Mouse (Mus musculus): ENCODE measurements at regions not wholly inside any gene's neighbourhood (a gene's known extent, or its start where the extent isn't known, plus 50 kb on each side); places are given as distances from the start of the nearest gene placed in this dataset.

GRCm38 (mm10) chr2:172613891-172614391 is 64.5 kb downstream of the Tfap2c start:
- no peak for DNase-seq (ENCODE audit: low read depth)

GRCm38 (mm10) chr2:172615148-172615547 is 65.8 kb downstream of the Tfap2c start:
- DNase-seq (ENCODE audit: low read depth) = no peak

GRCm38 (mm10) chr2:172615582-172615981 is 66.2 kb downstream of the Tfap2c start:
- no peak for DNase-seq (ENCODE audit: low read depth)

GRCm38 (mm10) chr2:172619168-172619567 is 69.8 kb downstream of the Tfap2c start:
- no peak for DNase-seq (ENCODE audit: low read depth)

- no peak for DNase-seq (ENCODE audit: low read depth)
These were observed 70.6 kb downstream of the Tfap2c start for GRCm38 (mm10) chr2:172620001-172620400.

GRCm38 (mm10) chr2:172623707-172624106 is 74.3 kb downstream of the Tfap2c start:
- DNase-seq (ENCODE audit: low read depth) = no peak

GRCm38 (mm10) chr2:172627353-172628306 is 78.2 kb downstream of the Tfap2c start:
- DNase-seq (ENCODE audit: low read depth) = no peak

GRCm38 (mm10) chr2:172630333-172630732 is 80.9 kb downstream of the Tfap2c start:
- DNase-seq (ENCODE audit: low read depth) = no peak

GRCm38 (mm10) chr2:172642616-172643015 is 93.2 kb downstream of the Tfap2c start:
- no peak for DNase-seq (ENCODE audit: low read depth)

- no peak for DNase-seq (ENCODE audit: low read depth)
These were observed 94.5 kb downstream of the Tfap2c start for GRCm38 (mm10) chr2:172643860-172644259.

GRCm38 (mm10) chr2:172644451-172644850 is 95.1 kb downstream of the Tfap2c start:
- no peak for DNase-seq (ENCODE audit: low read depth)

GRCm38 (mm10) chr2:172648072-172648471 is 98.7 kb downstream of the Tfap2c start:
- no peak for DNase-seq (ENCODE audit: low read depth)

GRCm38 (mm10) chr2:172660479-172660878 is 111.1 kb downstream of the Tfap2c start:
- DNase-seq (ENCODE audit: low read depth) = no peak

- no peak for DNase-seq (ENCODE audit: low read depth)
These were observed 111.5 kb downstream of the Tfap2c start for GRCm38 (mm10) chr2:172660916-172661315.

GRCm38 (mm10) chr2:172661418-172661980 is 112.1 kb downstream of the Tfap2c start:
- no peak for DNase-seq (ENCODE audit: low read depth)

GRCm38 (mm10) chr2:172662165-172662564 is 112.8 kb downstream of the Tfap2c start:
- no peak for DNase-seq (ENCODE audit: low read depth)

- no peak for DNase-seq (ENCODE audit: low read depth)
These were observed 114.3 kb downstream of the Tfap2c start for GRCm38 (mm10) chr2:172663681-172664080.

- no peak for DNase-seq (ENCODE audit: low read depth)
These were observed 123.7 kb downstream of the Tfap2c start for GRCm38 (mm10) chr2:172673081-172673480.

- DNase-seq (ENCODE audit: low read depth) = no peak
These were observed 125.2 kb downstream of the Tfap2c start for GRCm38 (mm10) chr2:172674641-172675040.

GRCm38 (mm10) chr2:172675081-172675480 is 125.7 kb downstream of the Tfap2c start:
- no peak for DNase-seq (ENCODE audit: low read depth)

- DNase-seq (ENCODE audit: low read depth) = no peak
These were observed 140.8 kb downstream of the Tfap2c start for GRCm38 (mm10) chr2:172690196-172690595.

GRCm38 (mm10) chr2:172690931-172691651 is 141.7 kb downstream of the Tfap2c start:
- no peak for DNase-seq (ENCODE audit: low read depth)
